Mouse (Mus musculus): ENCODE measurements at regions not wholly inside any gene's neighbourhood (a gene's known extent, or its start where the extent isn't known, plus 50 kb on each side); places are given as distances from the start of the nearest gene placed in this dataset.
A peak's percentile ranks its signal among the peaks of the same experiment; 100 is the strongest.

DNA sequence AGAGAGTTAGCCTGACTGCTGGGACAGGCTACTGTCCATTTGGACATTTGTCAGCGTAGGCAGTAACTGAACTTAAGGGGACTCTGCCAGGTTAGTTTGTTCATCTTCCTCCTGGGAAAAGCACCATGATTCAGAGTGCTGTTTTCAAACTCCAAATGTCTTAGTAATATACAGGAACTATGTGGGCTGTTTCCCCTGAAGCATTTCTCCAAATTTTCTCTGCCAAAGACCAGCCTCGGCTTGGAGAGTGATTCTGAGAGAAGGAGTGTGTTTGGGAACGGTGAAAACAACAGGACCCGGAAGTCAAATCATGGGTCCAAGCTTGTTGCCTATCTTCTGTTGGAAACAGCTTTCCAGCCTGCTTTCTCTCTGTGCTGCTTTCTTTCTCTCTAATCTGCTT lies 52.1 kb downstream of the Rprm start:
- DNase-seq (ENCODE audit: extremely low spot score), result no peak

DNA sequence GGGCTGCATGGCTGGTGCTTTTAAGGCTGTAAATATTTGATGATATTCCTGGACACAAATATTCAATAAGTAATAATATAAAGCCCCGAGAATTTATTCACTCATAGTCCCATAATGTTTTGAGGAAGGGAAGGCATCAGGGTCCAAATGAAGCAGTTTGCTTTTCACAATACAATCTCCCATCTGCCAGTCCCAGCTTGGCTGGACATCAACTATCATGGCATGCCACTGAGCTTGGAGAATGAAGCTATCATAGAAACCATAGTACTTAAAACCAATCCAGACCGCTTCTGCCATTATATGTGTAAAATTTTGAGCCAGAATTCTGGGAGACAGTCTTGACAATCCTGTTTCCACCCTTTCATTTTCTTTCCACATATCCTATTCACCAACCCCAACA lies 56.5 kb downstream of the Rprm start:
- no peak for DNase-seq (ENCODE audit: extremely low spot score)

DNA sequence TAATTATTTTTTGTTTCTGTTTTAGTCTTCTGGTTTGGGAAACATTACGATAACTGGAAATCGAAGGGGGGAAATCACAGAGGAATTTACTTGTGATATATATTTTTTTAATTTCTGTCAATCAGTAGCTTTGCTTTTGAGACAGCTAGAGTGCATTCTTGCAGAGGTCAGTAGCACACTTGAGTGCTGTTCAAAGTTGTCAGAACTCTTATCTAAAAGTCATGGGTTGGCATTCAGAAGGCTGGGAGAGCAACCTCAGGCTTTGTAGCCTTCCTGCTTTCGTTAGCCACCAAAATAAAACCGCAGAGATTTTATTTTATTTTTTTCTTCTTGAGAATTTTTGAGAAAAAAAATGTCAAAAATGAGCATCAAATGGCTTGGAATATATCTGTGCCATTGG lies 62.6 kb downstream of the Rprm start:
- no peak for DNase-seq (ENCODE audit: extremely low spot score)

GRCm38 (mm10) chr2:53990157-53990556 lies 95.2 kb downstream of the Rprm start:
- DNase-seq (ENCODE audit: extremely low spot score), result no peak

DNA sequence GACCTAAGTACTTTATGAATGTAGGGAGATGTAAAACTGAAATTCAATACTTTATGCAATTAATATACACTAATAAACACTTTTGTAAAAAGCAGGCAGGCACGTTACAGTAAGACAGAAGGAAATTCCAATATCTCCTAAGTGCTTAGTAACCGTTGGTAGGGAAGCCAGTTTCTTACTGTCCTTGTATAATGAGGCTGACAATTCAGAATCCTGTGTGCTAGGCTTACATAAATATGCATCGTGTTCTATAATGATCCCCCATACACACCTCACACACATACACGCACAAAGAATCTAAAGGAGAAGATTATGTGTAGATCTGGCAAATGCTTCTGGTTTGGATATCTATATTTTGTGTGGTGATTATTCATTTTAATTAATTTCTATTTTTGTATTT lies 109.6 kb downstream of the Rprm start:
- DNase-seq (ENCODE audit: extremely low spot score), result no peak

- DNase-seq (ENCODE audit: extremely low spot score), result peak; percentile 1
These were observed 124.9 kb downstream of the Rprm start for GRCm38 (mm10) chr2:53960499-53960898.

- DNase-seq (ENCODE audit: extremely low spot score), result no peak
These were observed 137.1 kb downstream of the Rprm start for GRCm38 (mm10) chr2:53948237-53948636.

- no peak for DNase-seq (ENCODE audit: extremely low spot score)
These were observed 137.8 kb downstream of the Rprm start for GRCm38 (mm10) chr2:53947534-53947933.

- DNase-seq (ENCODE audit: extremely low spot score), result no peak
These were observed 173.5 kb downstream of the Rprm start for GRCm38 (mm10) chr2:53911857-53912256.
